Mouse (Mus musculus): ENCODE measurements around the gene Arl15.

DNA sequence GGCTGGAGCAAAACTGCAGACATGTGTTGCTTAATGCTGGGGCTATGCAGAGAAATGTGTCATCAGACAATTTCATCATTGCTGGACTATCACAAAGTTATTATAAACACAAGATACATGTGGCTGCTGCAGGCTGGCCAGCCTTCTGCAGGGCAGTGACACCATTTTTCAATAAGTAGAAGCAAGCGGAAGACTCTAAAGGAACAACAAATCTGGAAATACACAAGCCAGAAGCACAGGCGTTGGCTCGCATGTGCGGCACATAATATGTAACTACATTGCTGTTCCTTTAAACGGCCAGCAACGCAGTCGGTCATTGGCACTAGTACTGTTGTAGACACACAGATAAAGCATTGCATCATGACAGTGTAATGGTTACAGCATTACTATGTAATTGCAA, 393.8 kb downstream of the Arl15 start:
- no peak for TF ChIP-seq CTCF (IDR thresholded peaks at IDR 0.05; ENCODE audit: extremely low read depth, insufficient read depth, insufficient read length, insufficient replicate concordance)
- TF ChIP-seq POLR2A (IDR thresholded peaks at IDR 0.05; ENCODE audit: low read depth, low read length), result no peak
